Mouse (Mus musculus): Measurements from ENCODE around the gene Eif2s3x. TPM values are rescaled to one million over a fixed set of nuclear protein-coding genes. Genes with fewer than 3 reads are reported as not detected.

Gene Eif2s3x
- total and polyA plus RNA-seq, 3 experiments = 183 to 551 (median 226) TPM

DNA sequence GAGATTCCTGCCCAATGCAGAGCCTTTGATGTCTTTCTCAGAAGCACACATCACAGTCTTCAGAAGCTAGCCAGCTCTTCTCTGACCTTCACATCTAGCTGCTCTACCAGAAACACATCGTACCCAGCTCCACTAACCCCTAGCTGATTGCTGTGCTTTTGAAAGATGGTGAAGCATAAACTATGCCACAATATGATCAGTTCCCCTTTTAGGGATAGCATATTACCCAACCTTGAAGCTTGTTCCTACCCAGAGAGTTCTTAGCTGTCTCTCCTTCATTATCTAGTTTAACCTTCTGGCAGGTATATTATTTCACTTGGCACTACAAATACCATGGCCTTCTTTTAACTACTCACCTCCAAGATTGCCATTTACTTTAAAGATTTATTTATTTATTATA lies 72.6 kb downstream of the Eif2s3x start:
- no peaks in the 10 kb centered on the region for H3K36me3 ChIP-seq (ENCODE audit: control insufficient read depth in 1 of 2, insufficient read depth in 2 of 2, low read length in 2 of 2)
- peaks cover 2 to 3% of the 10 kb centered on the region in 2 experiments; a peak in 1 of 4 replicates for H3K4me1 ChIP-seq (ENCODE audit: control insufficient read depth in 1 of 2, insufficient read depth in 2 of 2, low read length in 2 of 2)
- TF ChIP-seq POLR2AphosphoS5 (IDR thresholded peaks at IDR 0.05; ENCODE audit: borderline replicate concordance, low read depth, low read length) (no peak), ETS1 (IDR thresholded peaks at IDR 0.05; ENCODE audit: low read depth, low read length) (no peak), CHD1 (IDR thresholded peaks at IDR 0.05; ENCODE audit: low read depth, low read length) (no peak), TCF12 (IDR thresholded peaks at IDR 0.05; ENCODE audit: low read depth, low read length) (no peak), NELFE (IDR thresholded peaks at IDR 0.05; ENCODE audit: low read depth, low read length) (no peak), EP300 (IDR thresholded peaks at IDR 0.05; ENCODE audit: low read depth in 1 of 2, low read length in 2 of 2) (no peak), POLR2A (IDR thresholded peaks at IDR 0.05; ENCODE audit: control insufficient read depth in 1 of 2, insufficient read depth in 1 of 2, low read depth in 1 of 2, low read length in 2 of 2, poor library complexity in 1 of 2) (no peak), ZMIZ1 (IDR thresholded peaks at IDR 0.05; ENCODE audit: low read depth, low read length) (no peak), NRF1 (IDR thresholded peaks at IDR 0.05; ENCODE audit: insufficient read depth, low read depth, low read length, poor library complexity, severe bottlenecking) (no peak), MYB (IDR thresholded peaks at IDR 0.05; ENCODE audit: low read depth, low read length) (no peak), USF2 (IDR thresholded peaks at IDR 0.05; ENCODE audit: borderline replicate concordance in 1 of 2, insufficient read depth in 1 of 2, low read depth in 1 of 2, low read length in 2 of 2) (no peak), HCFC1 (IDR thresholded peaks at IDR 0.05; ENCODE audit: low read depth, low read length) (no peak), ELF1 (IDR thresholded peaks at IDR 0.05; ENCODE audit: low read depth, low read length) (no peak), POLR2AphosphoS2 (IDR thresholded peaks at IDR 0.05; ENCODE audit: low read length) (no peak), SMC3 (IDR thresholded peaks at IDR 0.05; ENCODE audit: low read depth, low read length) (no peak), KAT2A (conservative IDR thresholded peaks at IDR 0.05; ENCODE audit: low read depth, low read length) (no peak), GABPA (IDR thresholded peaks at IDR 0.05; ENCODE audit: low read depth, low read length) (no peak), MXI1 (IDR thresholded peaks at IDR 0.05; ENCODE audit: low read depth, low read length) (no peak), CHD2 (IDR thresholded peaks at IDR 0.05; ENCODE audit: low read length) (no peak), GATA1 (IDR thresholded peaks at IDR 0.05; ENCODE audit: low read depth, low read length) (no peak)
- DNase-seq (ENCODE audit: low read depth, low spot score) = no peak
- no peaks in the 10 kb centered on the region for H3K27me3 ChIP-seq (ENCODE audit: control insufficient read depth in 1 of 2, insufficient read depth in 2 of 2, low read length in 2 of 2)
- H3K27ac ChIP-seq (ENCODE audit: control insufficient read depth, low read depth, low read length) = no peak overlapping the region
- no peaks in the 10 kb centered on the region for H3K9me3 ChIP-seq (replicated peaks; ENCODE audit: insufficient read depth, low read length)
- no peaks in the 10 kb centered on the region for H3K79me2 ChIP-seq (ENCODE audit: control insufficient read depth, insufficient read depth, low read length, poor library complexity)
- no peak overlapping the region for H3K9ac ChIP-seq (ENCODE audit: control insufficient read depth, low read depth, low read length, poor library complexity, severe bottlenecking)
- H3K4me3 ChIP-seq (ENCODE audit: control insufficient read depth in 1 of 2, insufficient read depth in 1 of 2, low read depth in 2 of 2, low read length in 2 of 2) = no peak overlapping the region

Other genes with a start within 250 kb of the Eif2s3x start
- not detected in 2 replicates for gene AU015836, start 244.2 kb downstream of the Eif2s3x start, total RNA-seq (2012; rRNA removed)
- not detected for gene AU015836, start 244.2 kb downstream of the Eif2s3x start, polyA plus RNA-seq (2012; ENCODE audit: insufficient read depth in 1 of 2, insufficient read length in 2 of 2, low read depth in 1 of 2, low replicate concordance in 2 of 2, missing spikeins in 1 of 2)
- gene Zfx, start 89.2 kb downstream of the Eif2s3x start, total RNA-seq (2012; rRNA removed) = 16.0 and 16.5 TPM in 2 replicates
- gene Zfx, start 89.2 kb downstream of the Eif2s3x start, polyA plus RNA-seq (2012; ENCODE audit: insufficient read depth in 1 of 2, insufficient read length in 2 of 2, low read depth in 1 of 2, low replicate concordance in 2 of 2, missing spikeins in 1 of 2) = 10 to 100 TPM in 1 of 2 experiments, 1 to 10 TPM in 1; 10.0 to 21.4 TPM
- gene Klhl15, start 21.7 kb upstream of the Eif2s3x start, total RNA-seq (2012; rRNA removed) = 8.6 and 9.6 TPM in 2 replicates
- 10 to 100 TPM in 1 of 2 experiments, not detected in 1; 15.5 TPM for gene Klhl15, start 21.7 kb upstream of the Eif2s3x start, polyA plus RNA-seq (2012; ENCODE audit: insufficient read depth in 1 of 2, insufficient read length in 2 of 2, low read depth in 1 of 2, low replicate concordance in 2 of 2, missing spikeins in 1 of 2)
- gene Fam90a1b, start 153.9 kb upstream of the Eif2s3x start, total RNA-seq (2012; rRNA removed) = not detected in 2 replicates
- not detected for gene Fam90a1b, start 153.9 kb upstream of the Eif2s3x start, polyA plus RNA-seq (2012; ENCODE audit: insufficient read depth in 1 of 2, insufficient read length in 2 of 2, low read depth in 1 of 2, low replicate concordance in 2 of 2, missing spikeins in 1 of 2)
- 28.1 and 28.3 TPM in 2 replicates for gene Apoo, start 154.3 kb upstream of the Eif2s3x start, total RNA-seq (2012; rRNA removed)
- gene Apoo, start 154.3 kb upstream of the Eif2s3x start, polyA plus RNA-seq (2012; ENCODE audit: insufficient read depth in 1 of 2, insufficient read length in 2 of 2, low read depth in 1 of 2, low replicate concordance in 2 of 2, missing spikeins in 1 of 2) = 10 to 100 TPM in 1 of 2 experiments, not detected in 1; 25.0 TPM

Data from MEL (cell line).